Mouse (Mus musculus) macrophage (primary cell): ENCODE results near the gene Mmp27. TPM values are rescaled to one million over a fixed set of nuclear protein-coding genes. Genes with fewer than 3 reads are reported as not detected.

Source experiments
- H3K27ac ChIP-seq: fragments of 350-480 bp; formaldehyde crosslinking; 2 replicates; pipeline ENCODE4 v1.9.0; 2021
- H3K36me3 ChIP-seq: fragments of 350-480 bp; formaldehyde crosslinking; 2 replicates; pipeline ENCODE4 v1.9.0; 2021; ENCODE audit errors: inconsistent target
- H3K4me3 ChIP-seq: fragments of 350-480 bp; formaldehyde crosslinking; 2 replicates; pipeline ENCODE4 v1.9.0; 2021; ENCODE audit errors: inconsistent target
- H3K79me2 ChIP-seq: fragments of 350-480 bp; formaldehyde crosslinking; 2 replicates; pipeline ENCODE4 v1.9.0; 2021; ENCODE audit errors: inconsistent target
- WGBS: methylation state at CpG from one replicate; pipeline ENCODE4 v1.1.7; 2026; ENCODE audit warnings: inconsistent platforms; ENCODE audit not compliant: missing documents; 5-methylcytosine and 5-hydroxymethylcytosine counted together
- polyA plus RNA-seq: library from polyadenylated mRNA; stranded (reverse); fragments of 250-400 nt; gene quantifications from 3 replicates; pipeline ENCODE4 v1.2.4, GENCODE M21; 2018; ENCODE audit warnings: inconsistent platforms
- total RNA-seq, 78 experiments: library from RNA; depleted of rRNA; stranded (reverse); fragments of 250-400 nt; gene quantifications; 1 replicate in 9 of 78; 2 replicates in 24 of 78; 3 replicates in 43 of 78; 4 replicates in 2 of 78; pipeline ENCODE4 v1.2.4; 2018; ENCODE audit warnings: inconsistent platforms in 56 of 78

Gene Mmp27
- 100 to 1,000 TPM in 11 of 26 experiments, 10 to 100 TPM in 15; 23.0 to 210 (median 74.0) TPM for total RNA-seq (2018; cell fraction: chromatin; rRNA removed)
- 10 to 100 TPM in 25 of 26 experiments, 1 to 10 TPM in 1; 9.4 to 80.0 (median 38.5) TPM for total RNA-seq (2018; cell fraction: cytosol; rRNA removed)
- 100 to 1,000 TPM in 12 of 26 experiments, 10 to 100 TPM in 14; 25.8 to 264 (median 84.3) TPM for total RNA-seq (2018; cell fraction: nucleus; rRNA removed)
- polyA plus RNA-seq, result 61.4 to 88.0 TPM (median 78.8 TPM) in 3 replicates

GRCm38 (mm10) chr9:7571162-7571561, at the start of gene Mmp27:
Mmp27 (plus strand) TSS chr9:7571396.
- H3K79me2 ChIP-seq, result no peaks in the 10 kb centered on the region; the same call in 1 of the 2 replicates
- peak within 1 kb of the TSS; percentile 28 for H3K4me3 ChIP-seq
- no peaks in the 10 kb centered on the region for H3K36me3 ChIP-seq
- 28% methylated on average over 4 of the region's 4 CpGs for WGBS
- peak within 1 kb of the TSS; percentile 97 for H3K27ac ChIP-seq

DNA sequence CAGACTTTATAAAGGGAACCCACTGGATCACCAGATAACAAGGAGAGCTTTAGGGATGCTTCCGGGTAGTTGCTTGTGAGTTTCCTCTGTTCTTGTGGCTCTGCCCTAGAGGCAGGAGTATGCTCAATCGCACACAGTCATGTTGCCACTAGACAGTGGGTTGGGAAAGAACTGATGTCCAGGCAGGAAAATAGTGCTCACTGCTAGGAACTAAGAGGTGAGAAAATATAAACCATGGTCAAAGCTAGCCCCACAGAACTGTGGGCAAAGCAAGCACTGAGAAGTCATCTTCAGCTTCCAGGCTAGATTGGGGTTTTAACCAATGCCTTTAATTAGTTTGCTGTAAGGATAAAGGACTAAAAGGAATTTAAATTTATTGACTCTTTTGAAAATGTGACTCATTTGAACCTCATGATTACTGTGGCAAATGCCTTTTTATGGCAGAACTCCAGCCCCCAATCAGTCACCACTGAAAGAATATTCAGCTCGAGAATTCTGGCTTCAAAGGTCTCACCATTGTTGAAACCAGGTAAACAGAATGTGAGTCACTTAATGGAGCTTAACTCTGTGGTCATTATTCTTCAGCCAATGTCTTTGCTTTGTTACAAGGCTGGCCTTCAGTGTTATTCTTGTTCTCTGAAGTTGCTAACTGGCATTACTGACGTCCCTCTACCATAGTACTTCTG, 44.8 kb upstream of the Mmp27 start:
- Histone ChIP-seq H3K79me2 (no peaks in the 10 kb centered on the region), H3K4me3 (no peak overlapping the region), H3K36me3 (no peaks in the 10 kb centered on the region), H3K27ac (no peak overlapping the region)
- WGBS, result 93% methylated on average over 4 of the region's 4 CpGs

- H3K79me2 ChIP-seq, result no peaks in the 10 kb centered on the region
- no peaks in the 10 kb centered on the region for H3K36me3 ChIP-seq
- no peak overlapping the region for H3K27ac ChIP-seq
- no peak overlapping the region for H3K4me3 ChIP-seq
These were observed 28.4 kb upstream of the Mmp27 start for GRCm38 (mm10) chr9:7542763-7543162.

GRCm38 (mm10) chr9:7544923-7545457, 26.2 kb upstream of the Mmp27 start:
- no peaks in the 10 kb centered on the region for H3K36me3 ChIP-seq
- no peaks in the 10 kb centered on the region for H3K79me2 ChIP-seq
- 100% methylated on average over 1 of the region's 1 CpGs for WGBS
- no peak overlapping the region for H3K27ac ChIP-seq
- H3K4me3 ChIP-seq, result no peak overlapping the region

DNA sequence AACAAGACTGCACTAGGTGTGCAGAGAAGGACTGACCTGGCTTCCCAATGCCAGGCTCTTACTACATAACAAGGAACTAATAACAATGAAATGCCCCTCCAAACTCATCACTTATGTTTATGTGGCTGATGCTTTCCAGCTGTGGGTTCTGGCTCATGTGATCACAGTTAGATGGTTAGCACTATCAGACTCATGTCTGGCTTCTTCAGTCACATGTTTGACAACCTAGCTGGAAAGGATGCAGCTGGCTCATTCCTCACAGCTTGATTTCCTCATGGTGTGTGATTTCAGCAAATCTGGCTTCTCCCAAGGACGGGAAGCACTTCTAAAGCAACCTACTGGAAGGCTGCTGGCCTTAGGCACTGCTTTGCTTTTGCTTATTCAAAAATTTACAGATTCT, 25.7 kb upstream of the Mmp27 start:
- Histone ChIP-seq H3K79me2 (no peaks in the 10 kb centered on the region), H3K27ac (no peak overlapping the region), H3K36me3 (no peaks in the 10 kb centered on the region), H3K4me3 (no peak overlapping the region)
- 88% methylated on average over 1 of the region's 1 CpGs for WGBS

GRCm38 (mm10) chr9:7545920-7546319, 25.3 kb upstream of the Mmp27 start:
- Histone ChIP-seq H3K36me3 (no peaks in the 10 kb centered on the region), H3K4me3 (no peak overlapping the region), H3K79me2 (no peaks in the 10 kb centered on the region), H3K27ac (no peak overlapping the region)
- 93% methylated on average over 7 of the region's 7 CpGs for WGBS

DNA sequence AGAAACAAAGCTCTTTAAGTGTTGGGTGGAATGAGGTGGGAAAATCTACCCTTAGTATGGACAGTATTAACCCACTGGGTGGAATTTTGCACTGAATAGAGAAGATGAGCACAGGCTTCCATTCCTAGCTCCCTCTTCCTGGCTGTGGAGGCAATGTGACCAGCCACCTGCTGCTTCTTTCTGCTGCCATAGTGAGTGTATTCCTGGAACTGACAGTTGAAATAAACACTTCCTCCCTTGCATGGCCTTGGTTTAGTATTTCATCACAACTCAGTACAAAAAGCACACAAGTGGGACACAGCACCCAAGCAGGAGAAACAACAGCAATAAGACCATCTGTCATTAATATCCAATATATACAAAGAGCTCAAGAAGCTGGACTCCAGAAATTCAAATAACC, 19.3 kb upstream of the Mmp27 start:
- no peak overlapping the region for H3K27ac ChIP-seq
- no peaks in the 10 kb centered on the region for H3K79me2 ChIP-seq
- no peaks in the 10 kb centered on the region for H3K36me3 ChIP-seq
- H3K4me3 ChIP-seq, result no peak overlapping the region

- 65% methylated on average over 3 of the region's 3 CpGs for WGBS
- Histone ChIP-seq H3K36me3 (no peaks in the 10 kb centered on the region), H3K79me2 (no peaks in the 10 kb centered on the region; the same call in 1 of the 2 replicates), H3K27ac (0 out of 2 replicates have a peak overlapping the region, but pooled peaks have one; percentile 10), H3K4me3 (no peak overlapping the region)
These were observed 17.7 kb upstream of the Mmp27 start for GRCm38 (mm10) chr9:7553536-7553935.

DNA sequence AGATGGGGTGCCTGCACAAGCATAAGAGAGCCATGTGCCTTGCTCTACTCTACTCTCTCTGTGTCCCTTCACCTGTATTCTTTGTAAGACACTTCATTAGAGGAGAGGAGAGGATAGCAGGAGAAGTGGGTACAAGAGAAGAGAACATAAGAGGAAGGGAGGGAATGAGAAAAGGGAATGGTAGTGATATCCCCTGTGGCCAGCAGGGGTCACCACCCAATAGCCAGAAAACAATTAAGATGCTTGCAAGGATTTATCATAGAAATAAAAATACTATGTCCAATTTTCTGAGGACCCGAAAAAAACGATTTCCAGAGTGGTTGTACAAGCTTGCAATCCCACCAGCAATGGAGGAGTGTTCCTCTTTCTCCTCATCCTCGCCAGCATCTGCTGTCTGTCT, 16.8 kb upstream of the Mmp27 start:
- Histone ChIP-seq H3K27ac (peak overlapping the region; percentile 10; the same call in 1 of the 2 replicates), H3K4me3 (no peak overlapping the region), H3K36me3 (no peaks in the 10 kb centered on the region), H3K79me2 (no peaks in the 10 kb centered on the region; the same call in 1 of the 2 replicates)
- 23% methylated on average over 3 of the region's 3 CpGs for WGBS

- no peaks in the 10 kb centered on the region; the same call in 1 of the 2 replicates for H3K79me2 ChIP-seq
- H3K27ac ChIP-seq, result peak within 1 kb of the TSS; percentile 17
- no peak within 1 kb of the TSS for H3K4me3 ChIP-seq
- 36% methylated on average over 8 of the region's 8 CpGs for WGBS
- H3K36me3 ChIP-seq, result no peaks in the 10 kb centered on the region
These were observed 12.8 kb upstream of the Mmp27 start, which contains the start of gene Mmp8 for GRCm38 (mm10) chr9:7558221-7559017. Mmp8 (plus strand) TSS chr9:7558456.

- no peaks in the 10 kb centered on the region; the same call in 1 of the 2 replicates for H3K79me2 ChIP-seq
- H3K27ac ChIP-seq, result no peak overlapping the region
- no peaks in the 10 kb centered on the region for H3K36me3 ChIP-seq
- 76% methylated on average over 4 of the region's 4 CpGs for WGBS
- H3K4me3 ChIP-seq, result no peak overlapping the region
These were observed 11.2 kb upstream of the Mmp27 start for GRCm38 (mm10) chr9:7560026-7560425.

DNA sequence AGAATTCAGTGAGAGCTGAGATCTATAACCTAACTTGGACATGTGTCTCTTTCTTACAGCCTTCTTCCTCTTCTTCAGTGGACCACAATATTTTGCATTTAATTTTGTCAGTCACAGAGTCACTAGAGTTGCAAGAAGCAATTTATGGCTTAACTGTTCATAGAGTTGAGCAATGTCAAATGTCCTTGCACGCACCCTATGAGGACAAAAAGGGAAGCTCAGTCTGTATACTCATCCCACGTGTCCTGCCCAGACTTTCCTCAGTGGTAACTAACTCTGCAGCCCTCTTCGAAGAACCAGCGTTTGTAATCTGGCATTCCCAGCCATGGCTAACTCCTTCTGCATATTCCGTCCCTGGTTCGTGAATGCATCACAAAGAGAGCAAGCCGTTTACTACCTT, 3.8 kb upstream of the Mmp27 start:
- H3K79me2 ChIP-seq, result no peaks in the 10 kb centered on the region; the same call in 1 of the 2 replicates
- 3% methylated on average over 7 of the region's 7 CpGs for WGBS
- no peaks in the 10 kb centered on the region for H3K36me3 ChIP-seq
- H3K4me3 ChIP-seq, result no peak overlapping the region
- H3K27ac ChIP-seq, result peak overlapping the region; percentile 97

- Histone ChIP-seq H3K79me2 (no peaks in the 10 kb centered on the region; the same call in 1 of the 2 replicates), H3K27ac (peak overlapping the region; percentile 97), H3K4me3 (no peak overlapping the region), H3K36me3 (no peaks in the 10 kb centered on the region)
- 100% methylated on average over 2 of the region's 2 CpGs for WGBS
These were observed 3.3 kb upstream of the Mmp27 start for GRCm38 (mm10) chr9:7567923-7568322.

GRCm38 (mm10) chr9:7570485-7570884, 711 bp upstream of the Mmp27 start:
- 60% methylated on average over 1 of the region's 1 CpGs for WGBS
- Histone ChIP-seq H3K36me3 (no peaks in the 10 kb centered on the region), H3K27ac (peak overlapping the region; percentile 97), H3K79me2 (no peaks in the 10 kb centered on the region; the same call in 1 of the 2 replicates), H3K4me3 (no peak overlapping the region)
